Mouse (Mus musculus) MEL (cell line): Measurements from ENCODE around the gene Serpinb6a. TPM values are rescaled to one million over a fixed set of nuclear protein-coding genes. Genes with fewer than 3 reads are reported as not detected.
"Not testable (repeated sequence)": the region's sequence is repeated elsewhere in the genome, so short reads cannot be mapped to it uniquely, and the experiment has no call there.

Experiments
- DNase-seq: peaks from one replicate; pipeline ENCODE4 v3.0.0; 2011; ENCODE audit warnings: low read depth, low spot score
- H3K27ac ChIP-seq: 2 replicates; pipeline ENCODE4 v1.5.1; 2012; ENCODE audit warnings: low read depth, mild to moderate bottlenecking, control low read depth, low read length, moderate library complexity; ENCODE audit not compliant: control insufficient read depth
- H3K27me3 ChIP-seq, 2 experiments: fragments of 150-350 bp in 1 of 2; sonication (generic) in 1 of 2; 2 replicates each; pipeline ENCODE4 v1.6.1; 2012; ENCODE audit warnings: low read length in 2 of 2, mild to moderate bottlenecking in 2 of 2, improper control_type of control experiment in 1 of 2, moderate library complexity in 1 of 2; ENCODE audit not compliant: insufficient read depth in 2 of 2, control insufficient read depth in 1 of 2
- H3K36me3 ChIP-seq, 2 experiments: 2 replicates each; pipeline ENCODE4 v1.6.1; 2012 to 2014; ENCODE audit warnings: low read length in 2 of 2, improper control_type of control experiment in 1 of 2, inconsistent platforms in 1 of 2, mild to moderate bottlenecking in 1 of 2; ENCODE audit not compliant: insufficient read depth in 2 of 2, control insufficient read depth in 1 of 2
- H3K4me1 ChIP-seq, 2 experiments: fragments of 150-350 bp in 1 of 2; sonication (generic) in 1 of 2; 2 replicates each; pipeline ENCODE4 v1.6.1; 2012; ENCODE audit warnings: low read length in 2 of 2, improper control_type of control experiment in 1 of 2, mild to moderate bottlenecking in 1 of 2; ENCODE audit not compliant: insufficient read depth in 2 of 2, control insufficient read depth in 1 of 2
- H3K4me3 ChIP-seq, 2 experiments: fragments of 150-350 bp in 1 of 2; sonication (generic) in 1 of 2; 2 replicates each; pipeline ENCODE4 v1.5.1; 2012; ENCODE audit warnings: low read depth in 2 of 2, low read length in 2 of 2, mild to moderate bottlenecking in 2 of 2, moderate library complexity in 2 of 2, control low read depth in 1 of 2, improper control_type of control experiment in 1 of 2; ENCODE audit not compliant: control insufficient read depth in 1 of 2, insufficient read depth in 1 of 2
- H3K79me2 ChIP-seq: 2 replicates; pipeline ENCODE4 v1.6.1; 2012; ENCODE audit warnings: mild to moderate bottlenecking, low read length, moderate library complexity; ENCODE audit not compliant: control insufficient read depth, poor library complexity, insufficient read depth
- H3K9ac ChIP-seq: 2 replicates; pipeline ENCODE4 v1.6.1; 2012; ENCODE audit warnings: low read depth, mild to moderate bottlenecking, control low read depth, low read length, moderate library complexity; ENCODE audit not compliant: control insufficient read depth, poor library complexity, severe bottlenecking
- H3K9me3 ChIP-seq: fragments of 150-350 bp; sonication (generic); replicated peaks from 2 replicates; pipeline ENCODE4 v1.6.1; 2012; ENCODE audit warnings: mild to moderate bottlenecking, low read length, improper control_type of control experiment, moderate library complexity; ENCODE audit not compliant: insufficient read depth
- CHD1 ChIP-seq: IDR thresholded peaks from 2 replicates; pipeline ENCODE4 v1.6.1; 2012; ENCODE audit warnings: low read depth, mild to moderate bottlenecking, inconsistent platforms, low read length, improper control_type of control experiment
- CHD2 ChIP-seq: IDR thresholded peaks from 2 replicates; pipeline ENCODE4 v1.6.1; 2011; ENCODE audit warnings: low read length, improper control_type of control experiment
- EP300 ChIP-seq, 2 experiments: IDR thresholded peaks; 2 replicates each; pipeline ENCODE4 v1.6.1; 2011; ENCODE audit warnings: improper control_type of control experiment in 2 of 2, low read length in 2 of 2, low read depth in 1 of 2, mild to moderate bottlenecking in 1 of 2
- ETS1 ChIP-seq: IDR thresholded peaks from 2 replicates; pipeline ENCODE4 v1.6.1; 2012; ENCODE audit warnings: low read depth, mild to moderate bottlenecking, inconsistent platforms, low read length, improper control_type of control experiment, moderate library complexity
- GATA1 ChIP-seq: IDR thresholded peaks from 2 replicates; pipeline ENCODE4 v1.6.1; 2011; ENCODE audit warnings: low read depth, low read length, improper control_type of control experiment
- JUND ChIP-seq: IDR thresholded peaks from 2 replicates; pipeline ENCODE4 v1.6.1; 2011; ENCODE audit warnings: low read depth, mild to moderate bottlenecking, improper control_type of control experiment, low read length
- MEF2A ChIP-seq: IDR thresholded peaks from 2 replicates; pipeline ENCODE4 v1.6.1; 2014; ENCODE audit warnings: low read depth, mild to moderate bottlenecking, inconsistent platforms, low read length, improper control_type of control experiment; ENCODE audit not compliant: poor library complexity, insufficient replicate concordance, severe bottlenecking; ENCODE audit errors: extremely low read depth
- MXI1 ChIP-seq: IDR thresholded peaks from 2 replicates; pipeline ENCODE4 v1.6.1; 2011; ENCODE audit warnings: mild to moderate bottlenecking, low read depth, low read length, improper control_type of control experiment
- MYC ChIP-seq: IDR thresholded peaks from 2 replicates; pipeline ENCODE4 v1.6.1; 2011; ENCODE audit warnings: low read depth, mild to moderate bottlenecking, low read length, improper control_type of control experiment, moderate library complexity
- NELFE ChIP-seq: IDR thresholded peaks from 2 replicates; pipeline ENCODE4 v1.6.1; 2011; ENCODE audit warnings: low read depth, low read length, improper control_type of control experiment
- POLR2AphosphoS2 ChIP-seq: IDR thresholded peaks from 2 replicates; pipeline ENCODE4 v1.6.1; 2011; ENCODE audit warnings: low read length, improper control_type of control experiment
- RAD21 ChIP-seq: IDR thresholded peaks from 2 replicates; pipeline ENCODE4 v1.6.1; 2011; ENCODE audit warnings: mild to moderate bottlenecking, low read depth, low read length, improper control_type of control experiment
- RCOR1 ChIP-seq: IDR thresholded peaks from 2 replicates; pipeline ENCODE4 v1.6.1; 2012; ENCODE audit warnings: low read depth, mild to moderate bottlenecking, inconsistent platforms, low read length, improper control_type of control experiment
- SIN3A ChIP-seq: IDR thresholded peaks from 2 replicates; pipeline ENCODE4 v1.6.1; 2012; ENCODE audit warnings: low read length, improper control_type of control experiment, inconsistent platforms
- TAL1 ChIP-seq: IDR thresholded peaks from 2 replicates; pipeline ENCODE4 v1.6.1; 2012; ENCODE audit warnings: mild to moderate bottlenecking, inconsistent platforms, low read length, moderate library complexity, mixed read lengths
- TCF12 ChIP-seq: IDR thresholded peaks from 2 replicates; pipeline ENCODE4 v1.6.1; 2014; ENCODE audit warnings: low read depth, mild to moderate bottlenecking, inconsistent platforms, low read length, improper control_type of control experiment, moderate library complexity
- USF1 ChIP-seq: IDR thresholded peaks from 2 replicates; pipeline ENCODE4 v1.6.1; 2014; ENCODE audit warnings: low read depth, mild to moderate bottlenecking, inconsistent platforms, low read length, improper control_type of control experiment, moderate library complexity
- ZC3H11A ChIP-seq: IDR thresholded peaks from 2 replicates; pipeline ENCODE4 v1.6.1; 2012; ENCODE audit warnings: low read depth, mild to moderate bottlenecking, inconsistent platforms, low read length, improper control_type of control experiment
- ZKSCAN1 ChIP-seq: IDR thresholded peaks from 2 replicates; pipeline ENCODE4 v1.6.1; 2012; ENCODE audit warnings: low read depth, mild to moderate bottlenecking, inconsistent platforms, low read length, improper control_type of control experiment, moderate library complexity
- polyA plus RNA-seq, 2 experiments: library from polyadenylated mRNA; stranded (reverse) in 1 of 2; unstranded in 1 of 2; fragments of >175 nt in 1 of 2; fragments of >200 nt in 1 of 2; gene quantifications; 2 replicates each; pipeline versions ENCODE4 v1.2.1 to v1.2.4; 2012; ENCODE audit warnings: low replicate concordance in 2 of 2, low read depth in 1 of 2; ENCODE audit not compliant: insufficient read length in 2 of 2, insufficient read depth in 1 of 2, missing spikeins in 1 of 2
- total RNA-seq: library from RNA; depleted of rRNA; stranded (reverse); fragments of 300-350 nt; gene quantifications from 2 replicates; pipeline ENCODE4 v1.2.3, GENCODE M21; 2012

The Serpinb6a gene
- total and polyA plus RNA-seq, 3 experiments = 61.6 to 65.1 TPM; not detected in 1

DNA sequence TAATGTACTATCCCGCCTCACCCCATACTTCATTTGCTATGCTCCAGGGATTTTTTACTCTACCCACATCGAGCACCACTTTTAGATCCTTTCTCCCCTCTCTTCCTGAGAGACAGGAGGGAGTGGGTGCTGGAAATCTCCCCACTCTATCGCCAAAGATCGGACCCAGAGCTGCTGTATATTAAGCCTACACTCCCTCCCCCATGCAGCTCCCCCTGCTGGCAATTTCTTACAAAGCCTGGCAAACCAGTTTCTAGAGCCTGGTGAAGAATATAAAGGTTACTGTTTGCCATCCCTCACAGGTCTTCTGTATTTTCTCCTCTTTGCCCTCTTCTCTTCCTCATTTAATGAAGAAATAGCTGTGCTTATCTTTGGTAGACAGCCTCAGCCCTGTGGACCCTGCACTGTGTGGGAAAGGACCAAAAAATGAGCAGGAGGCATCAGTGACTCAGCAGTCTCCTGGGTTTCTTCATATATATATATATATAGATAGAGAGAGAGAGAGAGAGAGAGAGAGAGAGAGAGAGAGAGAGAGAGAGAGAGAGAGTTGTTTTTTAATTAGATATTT, 60.3 kb downstream of the Serpinb6a start (continued):
- TF ChIP-seq MYC (no peak), MXI1 (no peak), RAD21 (peak; percentile 13), EP300 (IDR thresholded peaks at IDR 0.05; ENCODE audit: low read depth in 1 of 2, low read length in 2 of 2) (peak in 1 of 2 experiments; percentile 57; a peak in 3 of 4 replicates), RCOR1 (no peak), CHD2 (no peak), ZC3H11A (no peak), CHD1 (no peak), NELFE (no peak), POLR2AphosphoS2 (no peak)

DNA sequence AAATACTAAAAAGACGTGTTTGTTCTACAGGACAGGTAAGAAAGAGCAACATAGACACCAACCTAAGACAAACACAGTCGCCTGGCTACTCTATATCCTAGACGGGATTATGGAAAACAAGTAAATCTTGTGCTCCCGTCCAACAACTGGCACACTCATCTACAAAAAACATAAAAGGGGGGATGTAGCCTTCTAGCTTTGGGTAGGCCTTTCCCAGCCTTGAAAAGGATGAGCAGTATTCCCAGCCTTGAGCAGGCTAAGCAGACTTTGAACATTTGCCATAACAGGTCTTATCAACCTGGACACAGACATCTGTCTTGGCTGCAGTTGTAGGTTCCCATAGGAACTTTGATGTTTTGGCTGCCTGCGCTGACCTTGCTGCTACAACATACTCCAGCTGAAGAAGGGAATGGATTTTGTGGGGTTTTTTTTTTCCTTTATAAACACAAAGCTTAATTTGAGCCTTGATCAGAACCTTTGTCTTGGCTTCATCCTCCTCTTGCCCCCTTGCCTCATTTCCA, 61.2 kb downstream of the Serpinb6a start:
- H3K79me2 ChIP-seq = no peaks in the 10 kb centered on the region
- H3K9ac ChIP-seq = no peak overlapping the region
- DNase-seq = no peak
- no peaks in the 10 kb centered on the region for H3K9me3 ChIP-seq
- peaks cover 0 to 9% of the 10 kb centered on the region in 2 experiments; a peak in 2 of 4 replicates for H3K4me1 ChIP-seq
- H3K36me3 ChIP-seq = peaks cover 0 to 15% of the 10 kb centered on the region in 2 experiments; a peak in 2 of 4 replicates
- H3K4me3 ChIP-seq = no peak overlapping the region
- TF ChIP-seq JUND = no peak
- TF ChIP-seq MYC = no peak
- 0 out of 2 replicates have a peak, but pooled peaks have one; percentile 5 for TF ChIP-seq TCF12
- TF ChIP-seq MEF2A = no peak
- TF ChIP-seq USF1 = no peak
- peak; percentile 44 for TF ChIP-seq TAL1
- H3K27me3 ChIP-seq = no peaks in the 10 kb centered on the region
- H3K27ac ChIP-seq = no peak overlapping the region

DNA sequence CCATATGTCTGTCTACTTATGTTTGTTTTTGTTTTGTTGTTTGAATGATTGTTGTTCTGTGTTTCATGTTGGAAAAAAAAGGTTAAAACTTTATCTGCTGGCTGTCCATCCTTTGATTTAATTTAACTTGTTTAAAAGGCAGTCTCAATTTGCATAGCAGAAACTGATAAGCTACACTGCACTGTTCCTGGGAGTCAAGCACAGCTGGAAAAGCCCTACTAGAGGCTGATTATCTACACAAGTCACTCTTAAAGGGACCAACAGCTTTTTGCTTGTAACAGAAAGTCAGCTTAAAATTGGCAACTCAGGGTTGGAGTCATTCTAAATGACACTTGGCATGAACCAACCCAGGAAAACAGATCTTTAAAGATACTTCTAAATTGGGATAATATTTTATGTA, 65.0 kb downstream of the Serpinb6a start:
- H3K27me3 ChIP-seq, H3K4me3 ChIP-seq, H3K4me1 ChIP-seq, H3K9ac ChIP-seq, H3K79me2 ChIP-seq, H3K9me3 ChIP-seq: not testable (repeated sequence)
- TF ChIP-seq EP300 (IDR thresholded peaks at IDR 0.05; ENCODE audit: low read depth in 1 of 2, low read length in 2 of 2) = peak in 1 of 2 experiments; percentile 38; a peak in 1 of 4 replicates
- TF ChIP-seq ETS1 = peak; percentile 83
- peak; percentile 60; the same call in 1 of the 2 replicates for TF ChIP-seq SIN3A
- TF ChIP-seq MXI1 = 0 out of 2 replicates have a peak, but pooled peaks have one; percentile 25
- TF ChIP-seq GATA1 = peak; percentile 85
- TF ChIP-seq ZKSCAN1 = peak; percentile 39; the same call in 1 of the 2 replicates
- TF ChIP-seq RCOR1 = peak; percentile 33; the same call in 1 of the 2 replicates
- DNase-seq = peak; percentile 68
- H3K36me3 ChIP-seq = peaks cover 0 to 12% of the 10 kb centered on the region in 2 experiments; a peak in 2 of 4 replicates
- peak overlapping the region; percentile 52; the same call in 1 of the 2 replicates for H3K27ac ChIP-seq
